Mouse (Mus musculus): ENCODE measurements around the gene Zfp790.

Gene Zfp790

DNA sequence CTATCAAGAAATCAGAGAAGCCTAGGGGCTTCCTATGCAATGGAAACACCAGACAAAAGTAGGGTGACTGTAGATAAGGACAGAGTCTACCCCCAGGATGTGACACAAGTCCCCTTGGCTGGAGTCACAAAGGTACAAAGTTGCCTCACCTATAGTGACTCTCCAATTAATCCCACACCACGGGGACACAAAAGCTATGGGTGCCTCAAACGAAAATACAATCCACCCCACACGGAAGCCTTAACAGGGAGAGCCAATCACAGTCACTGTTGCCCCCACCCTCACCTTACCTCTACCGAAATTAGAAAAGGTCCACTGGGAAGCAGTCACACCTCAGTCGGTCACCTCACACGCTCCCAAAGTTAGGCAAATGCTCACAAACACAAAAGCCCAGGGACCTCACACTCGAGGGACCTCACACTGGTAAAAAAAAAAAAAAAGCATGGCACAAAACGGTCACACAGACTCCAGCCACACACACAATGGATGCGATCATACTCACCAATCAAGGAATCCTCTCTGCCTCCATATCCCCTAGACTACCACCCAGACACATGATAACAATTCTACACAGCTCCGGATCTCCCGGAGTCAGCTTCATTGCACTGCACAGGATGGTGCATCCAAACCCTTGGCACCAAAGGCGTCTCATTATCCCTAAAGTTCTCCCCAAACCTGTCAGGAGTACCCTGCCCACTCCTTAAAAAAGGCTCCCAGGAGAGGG lies 691 bp upstream of the Zfp790 start:
- TF ChIP-seq GATA4 (IDR thresholded peaks at IDR 0.05; ENCODE audit: insufficient replicate concordance, low read length): no peak

DNA sequence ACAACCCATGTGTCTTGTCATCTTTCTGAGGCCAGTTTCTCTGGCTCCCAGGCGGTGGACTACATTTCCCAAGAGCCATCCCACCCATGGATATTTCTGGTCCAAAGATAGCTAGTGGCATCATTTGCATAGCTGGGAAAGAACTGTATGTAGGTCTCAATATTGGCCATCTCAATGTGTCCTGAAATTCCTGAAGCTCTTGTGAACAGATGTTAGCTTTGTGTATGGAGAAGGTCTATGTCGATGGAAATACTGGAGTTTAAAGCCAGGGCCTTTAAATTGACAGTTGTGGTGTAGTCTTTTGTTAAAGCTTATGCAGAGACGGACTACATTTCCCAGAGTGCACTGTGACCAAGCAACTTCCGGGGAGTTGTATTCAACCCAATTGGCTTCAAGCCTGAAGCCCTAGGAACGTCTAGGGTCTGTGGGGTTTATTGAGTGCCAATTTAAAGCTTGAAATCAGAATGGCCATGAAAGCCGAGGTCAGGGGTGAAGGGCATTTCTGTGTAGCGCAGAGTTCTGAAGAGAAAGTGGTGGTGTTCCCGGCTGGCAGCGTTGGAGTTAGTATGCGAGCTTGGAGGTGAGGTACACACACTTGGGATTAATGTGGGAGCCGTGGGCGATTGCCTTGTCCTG lies 2.8 kb downstream of the Zfp790 start:
- no peak; the same call in 1 of the 2 replicates for TF ChIP-seq GATA4 (IDR thresholded peaks at IDR 0.05; ENCODE audit: insufficient replicate concordance, low read length)

- TF ChIP-seq GATA4 (IDR thresholded peaks at IDR 0.05; ENCODE audit: insufficient replicate concordance, low read length): no peak
Measured at GRCm38 (mm10) chr7:29828001-29828400, 12.1 kb downstream of the Zfp790 start.

DNA sequence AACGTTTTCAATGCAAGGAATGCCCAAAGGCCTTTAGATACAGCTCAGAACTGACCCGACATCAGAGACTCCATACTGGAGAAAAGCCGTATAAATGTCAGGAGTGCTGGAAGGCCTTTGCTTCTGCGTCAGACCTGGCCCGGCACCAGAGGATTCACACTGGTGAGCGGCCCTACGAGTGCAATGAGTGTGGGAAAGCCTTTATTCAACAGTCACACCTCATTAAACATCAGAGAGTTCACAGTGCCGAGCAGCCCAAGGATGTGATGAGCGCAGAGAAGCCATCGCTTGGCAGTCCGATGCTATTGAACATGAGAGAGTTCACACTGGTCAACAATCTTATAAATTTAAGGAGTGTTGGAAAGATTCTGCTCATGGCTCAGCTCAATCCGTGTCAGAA lies 13.9 kb downstream of the Zfp790 start:
- no peak for TF ChIP-seq GATA4 (IDR thresholded peaks at IDR 0.05; ENCODE audit: insufficient replicate concordance, low read length)

DNA sequence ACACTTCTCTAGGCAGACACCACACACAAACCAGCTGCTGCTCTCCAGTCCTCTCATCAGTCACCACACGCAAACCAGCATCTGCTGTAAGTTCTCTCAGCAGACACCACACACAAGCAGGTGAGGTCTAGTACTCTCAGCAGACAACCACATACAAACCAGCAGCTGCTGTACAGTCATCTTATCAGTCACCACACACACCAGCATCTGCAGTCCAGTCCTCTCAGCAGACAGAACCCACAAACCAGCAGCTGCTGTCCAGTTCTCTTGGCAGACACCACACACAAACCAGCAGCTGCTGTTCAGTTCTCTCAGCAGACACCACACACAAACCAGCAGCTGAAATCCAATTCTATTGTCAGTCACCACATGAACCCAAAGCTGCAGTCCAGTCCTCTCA lies 20.9 kb downstream of the Zfp790 start:
- TF ChIP-seq GATA4 (IDR thresholded peaks at IDR 0.05; ENCODE audit: insufficient replicate concordance, low read length): no peak

DNA sequence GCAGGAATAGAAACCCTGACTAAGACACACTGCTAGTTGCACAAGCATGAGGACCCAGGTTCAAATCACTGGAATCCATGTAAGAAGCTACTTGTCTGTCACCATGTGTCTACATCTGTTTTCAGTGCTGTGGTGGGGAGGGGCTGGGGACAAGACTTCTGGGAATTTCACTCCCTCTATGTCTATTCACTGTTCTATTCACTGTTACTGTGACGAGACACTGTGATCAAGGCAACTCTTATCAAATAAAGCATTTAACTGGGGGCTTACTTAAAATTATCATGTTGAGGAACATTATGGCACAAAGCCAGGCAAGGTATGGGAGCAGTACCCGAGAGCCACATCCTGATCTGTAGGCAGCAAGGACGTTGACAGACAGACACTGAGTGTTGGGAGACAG lies 23.3 kb downstream of the Zfp790 start:
- no peak for TF ChIP-seq GATA4 (IDR thresholded peaks at IDR 0.05; ENCODE audit: insufficient replicate concordance, low read length)

DNA sequence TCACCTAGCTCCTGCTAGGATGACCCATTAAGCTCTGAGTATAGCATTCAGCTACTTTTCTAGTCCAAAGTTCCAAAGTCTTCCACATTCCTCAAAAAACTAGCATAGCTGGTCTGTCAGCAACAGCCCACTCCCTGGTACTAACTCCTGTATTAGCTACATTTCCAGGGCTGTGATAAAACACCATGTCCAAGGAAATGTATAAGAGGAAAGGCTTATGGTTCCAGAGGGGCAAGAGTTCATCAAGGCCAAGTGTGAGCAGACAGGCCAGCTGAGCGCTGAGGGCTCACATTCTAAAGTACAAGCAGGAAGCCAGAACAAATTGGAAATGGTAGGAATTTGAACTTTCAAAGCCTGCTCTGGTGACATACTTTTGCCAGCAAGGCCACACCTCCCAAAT lies 26.2 kb downstream of the Zfp790 start:
- TF ChIP-seq GATA4 (IDR thresholded peaks at IDR 0.05; ENCODE audit: insufficient replicate concordance, low read length): no peak

DNA sequence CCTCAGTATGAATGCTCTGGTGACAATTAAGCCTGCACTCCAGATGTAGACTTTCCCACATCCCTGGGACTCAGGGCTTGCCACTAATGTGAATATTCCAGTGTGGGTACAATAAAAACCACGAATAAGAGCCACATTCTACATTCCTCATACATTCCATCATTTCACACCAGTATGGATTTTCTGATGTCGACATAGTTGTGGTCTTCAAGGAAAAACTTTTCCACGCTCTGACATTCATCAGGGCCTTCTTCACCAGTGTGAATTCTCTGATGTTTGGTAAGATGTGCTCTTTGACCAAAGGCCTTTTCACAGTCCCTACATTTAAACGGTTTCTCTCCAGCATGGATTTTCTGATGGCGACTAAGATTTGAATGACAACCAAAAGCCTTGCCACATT lies 28.7 kb downstream of the Zfp790 start:
- TF ChIP-seq GATA4 (IDR thresholded peaks at IDR 0.05; ENCODE audit: insufficient replicate concordance, low read length): no peak

DNA sequence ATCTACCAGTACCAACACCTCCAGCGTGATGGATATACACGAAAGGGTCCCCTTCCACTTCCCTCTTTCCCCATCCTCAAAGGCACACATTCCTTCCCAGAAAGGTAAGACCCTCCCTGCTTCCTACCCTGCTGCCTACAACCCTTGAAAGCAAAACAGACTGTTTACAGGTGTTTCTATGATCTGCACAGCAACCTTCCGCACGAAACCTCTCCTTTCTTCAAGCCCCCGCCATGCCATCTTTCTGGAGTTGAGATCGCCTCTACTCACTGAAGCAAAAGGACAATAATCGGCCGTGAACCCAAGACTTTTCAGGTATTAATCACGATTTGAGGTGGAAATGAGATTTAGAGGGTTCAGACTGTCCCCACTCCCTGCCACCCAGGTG lies 36.9 kb downstream of the Zfp790 start:
- no peak for TF ChIP-seq GATA4 (IDR thresholded peaks at IDR 0.05; ENCODE audit: insufficient replicate concordance, low read length)

- no peak for TF ChIP-seq GATA4 (IDR thresholded peaks at IDR 0.05; ENCODE audit: insufficient replicate concordance, low read length)
Measured at GRCm38 (mm10) chr7:29853219-29853842, 37.4 kb downstream of the Zfp790 start, which contains the start of gene Zfp940. TSS of gene Zfp940 (minus strand) at chr7:29853669.

DNA sequence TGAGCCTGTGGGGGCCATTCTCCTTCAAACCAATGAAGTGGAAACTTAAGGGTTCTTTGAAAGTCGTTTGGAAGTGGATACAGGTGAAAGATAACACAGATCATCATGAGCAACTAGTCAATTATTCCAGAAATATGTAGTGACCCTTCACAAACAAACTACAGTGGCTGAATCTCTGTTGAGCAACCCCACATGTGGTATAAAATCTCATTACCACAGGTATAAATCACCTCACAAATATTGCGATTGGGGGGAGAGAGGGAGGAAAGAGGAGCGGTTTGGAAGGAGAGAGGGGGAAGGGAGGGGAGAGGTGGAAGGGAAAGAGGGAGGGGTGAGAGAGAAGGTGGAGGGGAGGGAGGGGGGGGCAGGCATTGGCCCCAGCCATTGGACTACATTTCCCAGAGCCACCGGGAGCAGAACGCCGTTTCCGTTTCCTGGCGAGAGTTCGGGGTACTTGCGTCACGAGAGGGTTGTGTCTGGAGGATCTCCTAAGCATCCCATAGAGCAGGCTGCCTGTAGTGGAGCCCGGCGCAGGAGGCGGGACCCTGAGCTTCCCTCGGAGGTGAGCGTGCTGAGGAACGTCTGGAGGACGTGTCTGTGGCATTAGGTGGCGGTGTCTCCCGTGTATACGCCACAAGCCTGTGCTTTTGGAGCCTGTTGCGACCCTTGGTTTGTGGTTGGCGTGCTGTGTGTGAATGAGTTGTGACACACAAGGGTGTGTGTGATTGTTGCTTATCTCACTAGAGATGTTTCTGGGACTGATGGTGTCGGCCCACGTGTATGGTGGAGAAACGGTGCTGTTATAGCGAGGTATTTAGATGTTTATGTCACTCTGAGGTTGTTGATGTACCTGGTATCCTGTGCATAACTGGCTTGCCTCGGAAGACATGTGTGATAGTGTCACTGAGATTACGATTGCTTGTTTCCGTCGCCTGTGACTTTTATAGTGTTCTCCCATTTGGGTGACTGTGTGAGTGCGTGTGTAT lies 43.9 kb downstream of the Zfp790 start, which contains the start of gene Zfp420:
Zfp420 (plus strand) TSS at position 448 of the 986 bp plus-strand sequence.
- no peak for TF ChIP-seq GATA4 (IDR thresholded peaks at IDR 0.05; ENCODE audit: insufficient replicate concordance, low read length)

GRCm38 (mm10) chr7:29861660-29862059 lies 45.7 kb downstream of the Zfp790 start:
- TF ChIP-seq GATA4 (IDR thresholded peaks at IDR 0.05; ENCODE audit: insufficient replicate concordance, low read length): no peak

DNA sequence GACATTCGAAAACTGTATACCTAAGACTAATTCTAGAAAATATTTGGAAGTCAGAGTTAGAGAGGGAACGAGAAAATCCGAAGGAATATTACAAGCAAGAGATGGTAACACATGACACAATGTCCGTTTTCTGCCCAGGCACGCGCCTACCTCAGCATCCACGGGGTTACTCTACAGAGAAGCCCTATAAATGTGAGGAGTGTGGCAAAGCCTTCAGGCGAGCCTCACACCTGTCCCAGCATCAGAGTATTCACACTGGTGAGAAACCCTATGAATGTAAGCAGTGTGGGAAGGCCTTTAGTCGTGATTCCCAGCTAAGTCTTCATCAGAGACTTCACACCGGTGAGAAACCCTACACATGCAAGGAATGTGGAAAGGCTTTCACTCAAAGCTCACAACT lies 58.3 kb downstream of the Zfp790 start:
- TF ChIP-seq GATA4 (IDR thresholded peaks at IDR 0.05; ENCODE audit: insufficient replicate concordance, low read length): no peak

DNA sequence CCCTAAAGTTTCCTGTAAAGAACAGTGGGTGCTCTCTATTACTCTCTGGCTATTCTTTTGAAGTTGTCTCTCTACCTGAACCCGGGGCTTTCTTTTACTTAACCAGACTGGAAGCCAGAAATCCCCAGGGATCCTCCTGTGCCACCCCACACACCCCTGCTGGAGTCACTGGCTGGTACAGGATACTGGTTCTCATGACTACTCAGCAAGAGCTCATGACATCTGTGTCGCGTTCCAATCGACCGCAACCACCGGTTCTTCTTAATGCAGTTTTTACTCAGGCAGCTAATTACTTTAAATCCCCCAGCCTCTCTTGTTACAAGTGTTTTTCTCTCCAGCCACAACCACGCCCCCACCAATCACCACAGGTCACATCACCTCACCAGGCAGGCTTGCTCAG lies 64.1 kb downstream of the Zfp790 start:
- no peak for TF ChIP-seq GATA4 (IDR thresholded peaks at IDR 0.05; ENCODE audit: insufficient replicate concordance, low read length)
